Comparison of ENCODE assay signal across 8 mouse cellular contexts in genomic region chr15:99225081-99225810, GRCm38 (mm10). TPM values are rescaled to one million over a fixed set of nuclear protein-coding genes. Genes with fewer than 3 reads are reported as not detected.
DNase-seq lines count a peak whose midpoint lies in the region; ATAC-seq lines count a peak whose summit lies in the region.

No protein-coding gene starts in this region.

- H3K4me2 ChIP-seq in heart, embryonic 11.5 days, result peak overlapping the region; percentile 90
- peak overlapping the region; percentile 73 for H3K4me2 ChIP-seq in forebrain, embryonic 15.5 days (replicated peaks)
- peak overlapping the region; percentile 57 for H3K4me2 ChIP-seq in midbrain, embryonic 13.5 days (replicated peaks)

- H3K9me3 ChIP-seq in heart, embryonic 11.5 days (replicated peaks; ENCODE audit: control insufficient read depth, low read length), result no peaks in the 10 kb centered on the region
- H3K9me3 ChIP-seq in forebrain, embryonic 15.5 days, result no peaks in the 10 kb centered on the region
- H3K9me3 ChIP-seq in midbrain, embryonic 13.5 days, result no peaks in the 10 kb centered on the region

- DNase-seq in heart, postnatal 4 days, result no peak
- DNase-seq in NIH3T3 (ENCODE audit: low read depth), result peak; percentile 38
- DNase-seq in layer of hippocampus, adult 11-12 months (ENCODE audit: low spot score), result peak; percentile 75
- no peak for DNase-seq in urinary bladder, postnatal 25 days (ENCODE audit: low spot score)

- no peak overlapping the region for H3K9ac ChIP-seq in heart, embryonic 11.5 days (ENCODE audit: low read depth, low read length)
- H3K9ac ChIP-seq in forebrain, embryonic 15.5 days (replicated peaks), result no peak overlapping the region; the same call in 1 of the 2 replicates
- no peak overlapping the region for H3K9ac ChIP-seq in midbrain, embryonic 13.5 days (replicated peaks)

- no peak overlapping the region for H3K27ac ChIP-seq in heart, embryonic 11.5 days (ENCODE audit: low read depth, low read length)
- peak overlapping the region; percentile 57 for H3K27ac ChIP-seq in forebrain, embryonic 15.5 days (replicated peaks)
- H3K27ac ChIP-seq in midbrain, embryonic 13.5 days, result no peak overlapping the region

- WGBS in heart, embryonic 11.5 days (ENCODE audit: insufficient replicate concordance), result 2% methylated on average over 22 of the region's 22 CpGs
- under 1% methylated on average over 22 of the region's 22 CpGs for WGBS in forebrain, embryonic 15.5 days
- 1% methylated on average over 22 of the region's 22 CpGs for WGBS in midbrain, embryonic 13.5 days

- H3K4me3 ChIP-seq in heart, embryonic 11.5 days (ENCODE audit: low read depth, low read length), result peak overlapping the region; percentile 43
- peak overlapping the region; percentile 47 for H3K4me3 ChIP-seq in forebrain, embryonic 15.5 days
- peak overlapping the region; percentile 42 for H3K4me3 ChIP-seq in midbrain, embryonic 13.5 days (replicated peaks)

- H3K4me1 ChIP-seq in heart, embryonic 11.5 days (ENCODE audit: control insufficient read depth, insufficient read depth, low read length), result peaks cover 28% of the 10 kb centered on the region
- peaks cover 44% of the 10 kb centered on the region for H3K4me1 ChIP-seq in forebrain, embryonic 15.5 days
- H3K4me1 ChIP-seq in midbrain, embryonic 13.5 days (replicated peaks), result peaks cover 39% of the 10 kb centered on the region

- ATAC-seq in heart, embryonic 11.5 days (replicated peaks; ENCODE audit: insufficient number of reproducible peaks, low FRiP score, low TSS enrichment), result no peak
- ATAC-seq in forebrain, embryonic 15.5 days (replicated peaks), result peak; percentile 78
- no peak for ATAC-seq in midbrain, embryonic 13.5 days
- ATAC-seq in granulocyte monocyte progenitor cell, adult 5-6 weeks (replicated peaks; ENCODE audit: poor library complexity, severe bottlenecking), result no peak

- H3K27me3 ChIP-seq in heart, embryonic 11.5 days (ENCODE audit: control insufficient read depth, insufficient read depth, low read length), result peaks cover 93% of the 10 kb centered on the region
- peaks cover 85% of the 10 kb centered on the region for H3K27me3 ChIP-seq in forebrain, embryonic 15.5 days
- peaks cover 99% of the 10 kb centered on the region for H3K27me3 ChIP-seq in midbrain, embryonic 13.5 days

- no peaks in the 10 kb centered on the region for H3K36me3 ChIP-seq in heart, embryonic 11.5 days (ENCODE audit: control insufficient read depth, insufficient read depth, low read length)
- no peaks in the 10 kb centered on the region for H3K36me3 ChIP-seq in forebrain, embryonic 15.5 days
- no peaks in the 10 kb centered on the region for H3K36me3 ChIP-seq in midbrain, embryonic 13.5 days

RNA-seq across cellular contexts. Expression of gene Kcnh3, which starts 0.6 kb away (rescaled TPM):
- 0.14 TPM in 1 of 2 replicates, not detected in the other for polyA plus RNA-seq in heart, embryonic 11.5 days (2014; fragmentation: Nextera tagmentation; extraction: Ambion mirVana)
- total RNA-seq in heart, postnatal 4 days (2021), result under 1 TPM; 0.41 to 0.54 TPM
- polyA plus RNA-seq in forebrain, embryonic 15.5 days (2015; fragmentation: Nextera tagmentation; extraction: Ambion mirVana), result 4.3 and 4.6 TPM in 2 replicates
- 0.19 and 0.61 TPM in 2 replicates for polyA plus RNA-seq in midbrain, embryonic 13.5 days (2015; fragmentation: Nextera tagmentation; extraction: Ambion mirVana)
- not detected in 2 replicates for total RNA-seq in granulocyte monocyte progenitor cell, adult 5-6 weeks (2014; fragmentation: Nextera tagmentation)
- not detected in 2 replicates for total RNA-seq in granulocyte monocyte progenitor cell, adult 5-6 weeks (2017)

RNA-seq across cellular contexts. Expression of gene Mcrs1, which starts 26.5 kb away (rescaled TPM):
- polyA plus RNA-seq in heart, embryonic 11.5 days (2014; fragmentation: Nextera tagmentation; extraction: Ambion mirVana), result 154 and 162 TPM in 2 replicates
- total RNA-seq in heart, postnatal 4 days (2021), result 10 to 100 TPM; 82.4 to 88.4 TPM
- 209 and 212 TPM in 2 replicates for polyA plus RNA-seq in forebrain, embryonic 15.5 days (2015; fragmentation: Nextera tagmentation; extraction: Ambion mirVana)
- polyA plus RNA-seq in midbrain, embryonic 13.5 days (2015; fragmentation: Nextera tagmentation; extraction: Ambion mirVana), result 218 TPM in 2 replicates
- 30.9 and 51.4 TPM in 2 replicates for total RNA-seq in granulocyte monocyte progenitor cell, adult 5-6 weeks (2014; fragmentation: Nextera tagmentation)
- 44.0 and 48.0 TPM in 2 replicates for total RNA-seq in granulocyte monocyte progenitor cell, adult 5-6 weeks (2017)

Comparison
In these comparisons a context has a peak if more than half of its experiments do, and no peak if none do; other contexts are left out.
1. DNase-seq: peak in NIH3T3 (single experiment) and layer of hippocampus, adult 11-12 months (single experiment); none in heart, postnatal 4 days (single experiment) and urinary bladder, postnatal 25 days (single experiment).
2. Peak in every context shown above with its lines, with median percentiles within 50 percentile points of each other: H3K4me2 ChIP-seq and H3K4me3 ChIP-seq.